Mouse (Mus musculus) liver, embryonic 12.5 days (tissue): Measurements from ENCODE around the gene Ncf2. TPM values are rescaled to one million over a fixed set of nuclear protein-coding genes. Genes with fewer than 3 reads are reported as not detected.

Experiments used
- ATAC-seq: fragments of 200-750 bp; cut with Nextera tagmentation; 2 replicates; pipeline ENCODE4 v1.8.0; 2017; ENCODE audit warnings: moderate number of reproducible peaks, mild to moderate bottlenecking, moderate library complexity
- H3K27ac ChIP-seq: fragments of 300-500 bp; sonication (generic); 2 replicates; pipeline ENCODE4 v1.5.1; 2016; ENCODE audit warnings: mild to moderate bottlenecking
- H3K27me3 ChIP-seq: fragments of 300-500 bp; sonication (generic); replicated peaks from 2 replicates; pipeline ENCODE4 v1.6.1; 2016; ENCODE audit warnings: mild to moderate bottlenecking, moderate library complexity
- H3K36me3 ChIP-seq: fragments of 300-500 bp; sonication (generic); 2 replicates; pipeline ENCODE4 v1.6.1; 2016; ENCODE audit warnings: mild to moderate bottlenecking, moderate library complexity
- H3K4me1 ChIP-seq: fragments of 300-500 bp; sonication (generic); 2 replicates; pipeline ENCODE4 v1.6.1; 2016
- H3K4me2 ChIP-seq: fragments of 300-500 bp; sonication (generic); 2 replicates; pipeline ENCODE4 v1.6.1; 2016; ENCODE audit warnings: mild to moderate bottlenecking, moderate library complexity
- H3K4me3 ChIP-seq: fragments of 300-500 bp; sonication (generic); 2 replicates; pipeline ENCODE4 v1.5.1; 2016; ENCODE audit warnings: mild to moderate bottlenecking, moderate library complexity
- H3K9ac ChIP-seq: fragments of 300-500 bp; sonication (generic); 2 replicates; pipeline ENCODE4 v1.6.1; 2016; ENCODE audit warnings: mild to moderate bottlenecking, moderate library complexity
- H3K9me3 ChIP-seq: fragments of 300-500 bp; sonication (generic); replicated peaks from 2 replicates; pipeline ENCODE4 v1.6.1; 2016; ENCODE audit warnings: mild to moderate bottlenecking, moderate library complexity
- WGBS: fragments of 180-500 bp; shearing (Covaris S2); methylation state at CpG from one replicate; pipeline ENCODE4 v1.1.7; 2016; ENCODE audit not compliant: insufficient replicate concordance; 5-methylcytosine and 5-hydroxymethylcytosine counted together
- polyA plus RNA-seq: library from polyadenylated mRNA; unstranded; fragments of >200 nt; fragmentation: Nextera tagmentation; extraction: Ambion mirVana; gene quantifications from 2 replicates; pipeline ENCODE4 v1.2.1, GENCODE M21; 2016

Gene Ncf2
- polyA plus RNA-seq, 1 experiment from 2014 or later: 9.5 TPM

DNA sequence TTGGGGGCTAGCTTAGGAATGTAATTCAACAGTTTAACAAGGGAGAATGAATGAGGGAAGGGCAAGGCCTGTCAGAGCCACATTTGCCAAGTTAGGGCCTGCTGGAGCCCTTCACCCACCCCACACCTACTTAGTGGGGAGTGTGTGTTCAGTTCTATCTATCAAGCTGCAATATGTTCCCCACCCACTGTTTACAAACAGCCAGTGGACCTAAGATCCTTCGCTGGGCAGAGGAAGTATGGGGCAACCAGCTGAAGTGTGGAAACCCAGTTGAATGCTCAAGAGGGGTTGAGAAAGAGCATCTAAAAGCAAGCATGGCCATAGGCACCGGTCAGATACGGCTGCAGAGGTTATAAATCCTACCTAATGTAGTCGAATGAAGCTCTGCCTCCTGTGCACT is 13.0 kb upstream of the Ncf2 start:
- Histone ChIP-seq H3K4me3 (no peak overlapping the region), H3K4me2 (no peak overlapping the region), H3K9ac (no peak overlapping the region), H3K9me3 (no peaks in the 10 kb centered on the region), H3K27me3 (no peaks in the 10 kb centered on the region), H3K36me3 (no peaks in the 10 kb centered on the region), H3K27ac (no peak overlapping the region), H3K4me1 (peaks cover 7% of the 10 kb centered on the region)
- 56% methylated on average over 4 of the region's 4 CpGs for WGBS
- ATAC-seq: no peak

DNA sequence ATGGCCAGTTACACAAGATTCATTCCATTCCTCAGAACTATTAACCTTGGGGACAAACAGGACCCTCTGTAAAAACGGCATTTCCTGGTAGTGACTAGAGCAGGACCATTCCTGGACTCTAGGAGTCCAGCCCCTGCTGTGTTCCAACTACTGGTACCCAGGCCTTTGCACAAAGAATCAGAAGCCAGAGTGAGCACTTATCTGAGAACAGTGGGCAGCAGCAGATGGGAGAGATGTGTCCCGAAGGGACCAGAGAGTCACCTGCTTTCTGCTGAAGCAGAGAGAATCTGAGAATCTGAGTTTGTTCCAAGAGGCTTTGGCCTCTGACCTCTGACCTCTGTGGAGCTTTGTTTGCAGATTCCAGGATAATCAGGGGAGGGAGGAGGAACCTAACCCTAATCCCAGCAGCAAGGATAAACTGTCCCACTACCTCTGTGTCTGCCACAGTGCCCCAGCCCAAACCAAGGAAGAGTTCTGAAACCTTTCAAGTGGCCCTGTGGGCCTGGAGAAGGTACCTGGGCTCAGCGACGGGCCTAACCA is 11.8 kb upstream of the Ncf2 start:
- WGBS: 54% methylated on average over 4 of the region's 4 CpGs
- Histone ChIP-seq H3K27ac (no peak overlapping the region), H3K9ac (no peak overlapping the region), H3K4me3 (no peak overlapping the region), H3K4me2 (no peak overlapping the region), H3K27me3 (no peaks in the 10 kb centered on the region), H3K9me3 (no peaks in the 10 kb centered on the region), H3K4me1 (peaks cover 7% of the 10 kb centered on the region), H3K36me3 (no peaks in the 10 kb centered on the region)
- ATAC-seq: no peak

- no peaks in the 10 kb centered on the region for H3K9me3 ChIP-seq
- peaks cover 10% of the 10 kb centered on the region for H3K4me1 ChIP-seq
- 17% methylated on average over 12 of the region's 12 CpGs for WGBS
- H3K27ac ChIP-seq: no peak overlapping the region
- no peaks in the 10 kb centered on the region for H3K27me3 ChIP-seq
- ATAC-seq: no peak; the same call in 1 of the 2 replicates
- no peaks in the 10 kb centered on the region for H3K36me3 ChIP-seq
- no peak overlapping the region for H3K4me3 ChIP-seq
- H3K4me2 ChIP-seq: peak overlapping the region; percentile 36
- H3K9ac ChIP-seq: no peak overlapping the region
Measured at GRCm38 (mm10) chr1:152790254-152790653, 9.7 kb upstream of the Ncf2 start.

DNA sequence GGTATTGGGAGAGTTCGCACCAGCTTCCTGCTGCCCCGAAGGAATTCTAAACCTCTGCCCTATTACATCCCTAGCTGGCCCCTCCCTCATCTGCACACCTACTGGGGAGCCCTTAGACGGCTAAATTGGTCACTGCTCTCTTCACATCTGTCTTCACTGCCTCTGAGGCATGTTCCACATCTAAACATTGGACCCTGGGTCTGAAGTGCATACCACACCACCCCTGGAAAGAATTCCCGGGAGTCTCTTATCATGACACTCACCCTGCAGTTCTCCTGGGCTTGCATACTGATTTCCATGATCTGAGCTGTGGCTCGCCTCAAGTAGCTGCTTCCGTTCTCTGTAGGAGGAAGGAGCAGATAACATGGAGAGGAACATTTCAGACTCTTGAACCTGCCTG is 9.2 kb upstream of the Ncf2 start:
- whole genome bisulfite sequencing: 5% methylated on average over 6 of the region's 6 CpGs
- Histone ChIP-seq H3K27me3 (no peaks in the 10 kb centered on the region), H3K9me3 (no peaks in the 10 kb centered on the region), H3K36me3 (no peaks in the 10 kb centered on the region), H3K4me3 (no peak overlapping the region), H3K27ac (no peak overlapping the region), H3K4me2 (peak overlapping the region; percentile 36), H3K4me1 (peaks cover 15% of the 10 kb centered on the region), H3K9ac (no peak overlapping the region)
- no peak for ATAC-seq

GRCm38 (mm10) chr1:152791269-152791668 is 8.7 kb upstream of the Ncf2 start:
- Histone ChIP-seq H3K9ac (no peak overlapping the region), H3K9me3 (no peaks in the 10 kb centered on the region), H3K27me3 (no peaks in the 10 kb centered on the region), H3K4me3 (no peak overlapping the region), H3K36me3 (no peaks in the 10 kb centered on the region), H3K4me2 (no peak overlapping the region), H3K27ac (no peak overlapping the region), H3K4me1 (peaks cover 19% of the 10 kb centered on the region)
- WGBS: 50% methylated on average over 4 of the region's 4 CpGs
- no peak for ATAC-seq

DNA sequence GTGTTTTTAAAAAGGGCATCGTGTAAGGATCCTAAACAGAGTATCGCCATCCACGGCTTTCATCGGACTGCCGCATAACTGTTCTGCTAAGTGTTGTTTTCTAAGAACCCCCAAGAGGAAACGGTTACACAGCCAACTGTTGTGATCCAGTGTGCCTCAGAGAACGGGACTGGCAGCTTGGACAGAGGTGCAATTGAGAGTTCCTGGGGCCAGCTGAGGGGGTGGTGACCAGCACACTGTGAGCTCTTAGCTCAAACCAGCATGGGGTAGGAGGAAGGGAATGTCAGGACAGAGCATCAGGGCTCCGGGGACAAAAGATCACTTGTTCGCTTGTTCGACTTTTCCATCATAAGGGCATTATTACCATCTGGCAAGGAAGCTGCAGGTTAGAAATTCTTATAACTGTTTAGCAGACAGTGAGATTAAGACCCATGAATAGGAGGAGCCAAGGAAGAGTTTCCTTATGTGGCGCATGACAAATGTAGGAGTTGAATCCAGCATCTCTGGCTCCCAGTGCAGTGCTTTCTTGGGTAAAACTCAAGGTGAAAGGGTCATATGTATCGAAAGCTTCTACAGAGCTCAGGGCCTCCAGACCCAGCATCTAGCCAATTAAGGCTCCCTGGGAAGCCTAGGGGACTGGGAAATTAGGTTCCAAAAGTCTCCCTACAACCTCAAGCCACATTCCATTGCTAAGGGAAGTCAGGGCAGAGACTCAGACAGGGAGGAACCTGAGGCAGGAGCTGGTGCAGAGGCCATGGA is 7.1 kb upstream of the Ncf2 start:
- no peaks in the 10 kb centered on the region for H3K36me3 ChIP-seq
- H3K9ac ChIP-seq: no peak overlapping the region
- peaks cover 26% of the 10 kb centered on the region for H3K4me1 ChIP-seq
- no peak overlapping the region for H3K4me2 ChIP-seq
- H3K27ac ChIP-seq: no peak overlapping the region
- H3K27me3 ChIP-seq: no peaks in the 10 kb centered on the region
- ATAC-seq: no peak
- 75% methylated on average over 12 of the region's 12 CpGs for WGBS
- H3K4me3 ChIP-seq: no peak overlapping the region
- no peaks in the 10 kb centered on the region for H3K9me3 ChIP-seq

- Histone ChIP-seq H3K4me1 (peaks cover 27% of the 10 kb centered on the region), H3K27me3 (no peaks in the 10 kb centered on the region), H3K36me3 (no peaks in the 10 kb centered on the region), H3K9ac (no peak overlapping the region), H3K4me3 (no peak overlapping the region), H3K9me3 (no peaks in the 10 kb centered on the region), H3K4me2 (no peak overlapping the region), H3K27ac (no peak overlapping the region)
- 60% methylated on average over 6 of the region's 6 CpGs for WGBS
- no peak for ATAC-seq
Measured at GRCm38 (mm10) chr1:152793495-152794130, 6.4 kb upstream of the Ncf2 start.

GRCm38 (mm10) chr1:152795688-152796255 is 4.2 kb upstream of the Ncf2 start:
- Histone ChIP-seq H3K4me2 (no peak overlapping the region), H3K36me3 (no peaks in the 10 kb centered on the region), H3K4me1 (peaks cover 27% of the 10 kb centered on the region), H3K9me3 (no peaks in the 10 kb centered on the region), H3K27me3 (no peaks in the 10 kb centered on the region), H3K9ac (no peak overlapping the region), H3K27ac (no peak overlapping the region), H3K4me3 (no peak overlapping the region)
- no peak for ATAC-seq
- 39% methylated on average over 8 of the region's 8 CpGs for WGBS

DNA sequence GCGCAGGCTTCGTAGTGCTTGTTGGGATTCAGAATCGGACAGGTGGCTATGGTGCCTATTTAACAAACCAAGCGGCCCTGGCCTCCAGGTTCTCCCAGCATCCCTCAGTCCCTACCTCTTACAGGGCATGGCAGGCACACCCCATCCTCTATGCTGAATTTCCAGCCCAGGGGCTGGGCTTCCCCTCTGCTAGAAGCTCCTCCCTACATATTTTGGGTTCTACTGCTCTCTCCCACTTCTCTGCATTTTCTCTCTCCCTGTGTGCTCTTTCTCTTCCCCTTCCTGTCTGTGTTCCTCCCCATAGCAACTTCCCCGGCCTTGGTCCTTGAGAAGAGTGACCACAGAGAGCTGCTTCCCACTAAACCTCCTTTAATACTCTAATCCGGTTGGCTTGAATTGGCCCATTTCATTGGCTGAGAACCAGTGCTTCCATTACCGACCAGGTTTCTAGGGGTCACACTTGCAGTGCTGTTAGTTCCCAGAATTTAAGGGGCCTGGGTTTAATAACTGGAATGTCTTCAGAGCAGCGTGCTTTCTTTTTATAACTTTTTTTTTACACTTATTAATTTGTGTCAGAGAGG is 3.2 kb upstream of the Ncf2 start:
- no peak for ATAC-seq
- Histone ChIP-seq H3K4me3 (no peak overlapping the region), H3K27ac (no peak overlapping the region), H3K9me3 (no peaks in the 10 kb centered on the region), H3K9ac (no peak overlapping the region), H3K4me1 (peaks cover 24% of the 10 kb centered on the region), H3K4me2 (no peak overlapping the region), H3K36me3 (no peaks in the 10 kb centered on the region), H3K27me3 (no peaks in the 10 kb centered on the region)
- WGBS: 67% methylated on average over 8 of the region's 8 CpGs

DNA sequence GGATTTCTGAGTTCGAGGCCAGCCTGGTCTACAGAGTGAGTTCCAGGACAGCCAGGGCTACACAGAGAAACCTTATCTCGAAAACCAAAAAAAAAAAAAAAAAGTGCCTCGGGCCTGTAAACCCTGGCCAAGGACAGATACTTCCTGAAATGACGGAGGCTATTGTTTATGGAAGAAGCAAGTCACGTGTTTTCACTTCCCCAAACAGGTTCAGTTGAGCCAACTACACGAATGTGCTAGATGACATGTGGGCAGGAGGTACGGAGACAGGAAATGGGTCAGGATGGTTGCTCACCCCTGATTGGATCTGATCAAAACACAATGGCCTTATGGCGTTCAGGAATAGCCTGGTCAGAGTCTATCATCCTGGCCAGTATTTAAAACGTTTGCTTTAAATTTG is 1.9 kb upstream of the Ncf2 start:
- peak; percentile 16; the same call in 1 of the 2 replicates for ATAC-seq

GRCm38 (mm10) chr1:152800633-152801176 is 711 bp downstream of the Ncf2 start:
- Histone ChIP-seq H3K4me2 (no peak overlapping the region), H3K4me3 (no peak overlapping the region), H3K4me1 (peaks cover 17% of the 10 kb centered on the region), H3K9ac (no peak overlapping the region), H3K27me3 (no peaks in the 10 kb centered on the region), H3K9me3 (no peaks in the 10 kb centered on the region), H3K27ac (no peak overlapping the region), H3K36me3 (no peaks in the 10 kb centered on the region)
- WGBS: 64% methylated on average over 13 of the region's 13 CpGs
- no peak for ATAC-seq

More for the DNA sequence above, 1.9 kb upstream of the Ncf2 start:
- Histone ChIP-seq H3K4me1 (peaks cover 24% of the 10 kb centered on the region), H3K4me3 (no peak overlapping the region), H3K27ac (no peak overlapping the region), H3K9ac (no peak overlapping the region), H3K4me2 (no peak overlapping the region), H3K27me3 (no peaks in the 10 kb centered on the region), H3K36me3 (no peaks in the 10 kb centered on the region), H3K9me3 (no peaks in the 10 kb centered on the region)
- WGBS: 18% methylated on average over 9 of the region's 9 CpGs

DNA sequence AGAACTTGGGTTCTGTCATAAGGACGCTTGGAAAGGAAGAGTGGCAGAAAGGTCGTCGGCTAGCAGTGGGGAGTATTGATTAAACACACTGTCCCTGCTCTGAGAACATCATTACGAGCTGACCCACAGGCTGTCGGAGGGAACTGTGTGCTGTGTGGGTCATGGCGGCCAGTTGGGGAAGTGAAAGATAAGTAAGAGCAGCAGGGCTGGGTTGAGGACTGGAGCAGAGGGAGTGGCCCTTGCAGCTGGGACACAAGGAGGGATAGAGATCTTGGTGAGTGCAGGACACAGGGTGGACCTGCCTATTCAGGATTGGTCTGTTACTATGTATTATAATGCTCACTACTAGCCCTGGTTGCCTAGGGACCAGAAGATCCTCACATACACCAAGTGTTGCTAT is 4.9 kb downstream of the Ncf2 start:
- WGBS: 43% methylated on average over 6 of the region's 6 CpGs
- ATAC-seq: no peak

More for the DNA sequence above, 4.9 kb downstream of the Ncf2 start:
- no peak overlapping the region for H3K4me3 ChIP-seq
- no peak overlapping the region for H3K4me2 ChIP-seq
- H3K9ac ChIP-seq: no peak overlapping the region
- no peaks in the 10 kb centered on the region for H3K9me3 ChIP-seq
- no peaks in the 10 kb centered on the region for H3K36me3 ChIP-seq
- 0 out of 2 replicates have a peak, but pooled peaks cover 4% of the 10 kb centered on the region for H3K27me3 ChIP-seq
- H3K4me1 ChIP-seq: peaks cover 9% of the 10 kb centered on the region
- no peak overlapping the region for H3K27ac ChIP-seq
